Mouse (Mus musculus) forebrain, embryonic 12.5 days (tissue): ENCODE measurements around the gene Ppp2r5c. TPM values are rescaled to one million over a fixed set of nuclear protein-coding genes. Genes with fewer than 3 reads are reported as not detected.

Source experiments
- ATAC-seq: fragments of 200-750 bp; cut with Nextera tagmentation; 2 replicates; pipeline ENCODE4 v1.8.0; 2017; ENCODE audit warnings: moderate TSS enrichment; ENCODE audit not compliant: low FRiP score
- H3K27ac ChIP-seq: fragments of 300-500 bp; sonication (generic); 2 replicates; pipeline ENCODE4 v1.5.1; 2016; ENCODE audit warnings: mild to moderate bottlenecking
- H3K27me3 ChIP-seq: fragments of 300-500 bp; sonication (generic); 2 replicates; pipeline ENCODE4 v1.6.1; 2016; ENCODE audit warnings: mild to moderate bottlenecking
- H3K36me3 ChIP-seq: fragments of 300-500 bp; sonication (generic); replicated peaks from 2 replicates; pipeline ENCODE4 v1.6.1; 2016; ENCODE audit warnings: mild to moderate bottlenecking
- H3K4me1 ChIP-seq: fragments of 300-500 bp; sonication (generic); 2 replicates; pipeline ENCODE4 v1.6.1; 2016
- H3K4me2 ChIP-seq: fragments of 300-500 bp; sonication (generic); 2 replicates; pipeline ENCODE4 v1.6.1; 2016; ENCODE audit warnings: mild to moderate bottlenecking, moderate library complexity
- H3K4me3 ChIP-seq: fragments of 300-500 bp; sonication (generic); replicated peaks from 2 replicates; pipeline ENCODE4 v1.5.1; 2016; ENCODE audit warnings: mild to moderate bottlenecking
- H3K9ac ChIP-seq: fragments of 300-500 bp; sonication (generic); 2 replicates; pipeline ENCODE4 v1.6.1; 2016; ENCODE audit warnings: mild to moderate bottlenecking
- H3K9me3 ChIP-seq: fragments of 300-500 bp; sonication (generic); 2 replicates; pipeline ENCODE4 v1.6.1; 2016
- WGBS: fragments of 180-500 bp; shearing (Covaris S2); methylation state at CpG from one replicate; pipeline ENCODE4 v1.1.7; 2016; 5-methylcytosine and 5-hydroxymethylcytosine counted together
- polyA plus RNA-seq: library from polyadenylated mRNA; unstranded; fragments of >200 nt; fragmentation: Nextera tagmentation; extraction: Ambion mirVana; gene quantifications from 2 replicates; pipeline ENCODE4 v1.2.1, GENCODE M21; 2016

Gene Ppp2r5c
- polyA plus RNA-seq, 1 experiment from 2014 or later: 157 TPM

GRCm38 (mm10) chr12:110535361-110535760 is 88.4 kb downstream of the Ppp2r5c start:
- Histone ChIP-seq H3K9ac (no peak overlapping the region), H3K27me3 (no peaks in the 10 kb centered on the region), H3K27ac (no peak overlapping the region), H3K36me3 (peaks cover 2% of the 10 kb centered on the region; the same call in 1 of the 2 replicates), H3K9me3 (no peaks in the 10 kb centered on the region), H3K4me1 (no peaks in the 10 kb centered on the region), H3K4me2 (no peak overlapping the region), H3K4me3 (no peak overlapping the region)
- 95% methylated on average over 5 of the region's 5 CpGs for WGBS
- no peak for ATAC-seq

- Histone ChIP-seq H3K4me3 (no peak overlapping the region), H3K27ac (no peak overlapping the region), H3K27me3 (no peaks in the 10 kb centered on the region), H3K4me1 (no peaks in the 10 kb centered on the region), H3K9ac (no peak overlapping the region), H3K9me3 (no peaks in the 10 kb centered on the region), H3K4me2 (no peak overlapping the region), H3K36me3 (no peaks in the 10 kb centered on the region; the same call in 1 of the 2 replicates)
- whole genome bisulfite sequencing: 95% methylated on average over 8 of the region's 8 CpGs
- ATAC-seq: no peak
Measured at GRCm38 (mm10) chr12:110537751-110538150, 90.8 kb downstream of the Ppp2r5c start.

- Histone ChIP-seq H3K27ac (no peak overlapping the region), H3K27me3 (no peaks in the 10 kb centered on the region), H3K36me3 (no peaks in the 10 kb centered on the region), H3K9me3 (no peaks in the 10 kb centered on the region), H3K9ac (no peak overlapping the region), H3K4me1 (no peaks in the 10 kb centered on the region), H3K4me3 (no peak overlapping the region), H3K4me2 (no peak overlapping the region)
- ATAC-seq: no peak
- 94% methylated on average over 10 of the region's 10 CpGs for WGBS
Measured at GRCm38 (mm10) chr12:110539346-110539745, 92.4 kb downstream of the Ppp2r5c start.

GRCm38 (mm10) chr12:110539798-110540197 is 92.9 kb downstream of the Ppp2r5c start:
- no peak overlapping the region for H3K27ac ChIP-seq
- H3K4me1 ChIP-seq: no peaks in the 10 kb centered on the region
- no peak overlapping the region for H3K4me2 ChIP-seq
- H3K9me3 ChIP-seq: no peaks in the 10 kb centered on the region
- WGBS: 92% methylated on average over 9 of the region's 9 CpGs
- H3K9ac ChIP-seq: no peak overlapping the region
- 0 out of 2 replicates have a peak, but pooled peaks cover 4% of the 10 kb centered on the region for H3K36me3 ChIP-seq
- ATAC-seq: no peak
- no peak overlapping the region for H3K4me3 ChIP-seq
- no peaks in the 10 kb centered on the region for H3K27me3 ChIP-seq

GRCm38 (mm10) chr12:110540273-110540672 is 93.4 kb downstream of the Ppp2r5c start:
- Histone ChIP-seq H3K9ac (no peak overlapping the region), H3K4me2 (no peak overlapping the region), H3K27me3 (no peaks in the 10 kb centered on the region), H3K27ac (no peak overlapping the region), H3K36me3 (0 out of 2 replicates have a peak, but pooled peaks cover 5% of the 10 kb centered on the region), H3K4me1 (no peaks in the 10 kb centered on the region), H3K9me3 (no peaks in the 10 kb centered on the region), H3K4me3 (no peak overlapping the region)
- ATAC-seq: no peak
- WGBS: 90% methylated on average over 8 of the region's 8 CpGs

- Histone ChIP-seq H3K9me3 (no peaks in the 10 kb centered on the region), H3K27ac (no peak overlapping the region), H3K4me3 (no peak overlapping the region)
Measured at GRCm38 (mm10) chr12:110541001-110541400, 94.1 kb downstream of the Ppp2r5c start.

GRCm38 (mm10) chr12:110541528-110541927 is 94.6 kb downstream of the Ppp2r5c start:
- H3K9ac ChIP-seq: no peak overlapping the region
- H3K36me3 ChIP-seq: peaks cover 13% of the 10 kb centered on the region
- ATAC-seq: no peak
- H3K4me2 ChIP-seq: no peak overlapping the region
- H3K27ac ChIP-seq: no peak overlapping the region
- WGBS: 72% methylated on average over 5 of the region's 5 CpGs
- H3K9me3 ChIP-seq: no peaks in the 10 kb centered on the region
- no peaks in the 10 kb centered on the region for H3K27me3 ChIP-seq
- H3K4me1 ChIP-seq: no peaks in the 10 kb centered on the region
- no peak overlapping the region for H3K4me3 ChIP-seq

More at GRCm38 (mm10) chr12:110541001-110541400, 94.1 kb downstream of the Ppp2r5c start:
- 85% methylated on average over 8 of the region's 8 CpGs for WGBS
- Histone ChIP-seq H3K27me3 (no peaks in the 10 kb centered on the region), H3K9ac (no peak overlapping the region), H3K4me2 (no peak overlapping the region), H3K36me3 (peaks cover 8% of the 10 kb centered on the region), H3K4me1 (no peaks in the 10 kb centered on the region)
- no peak for ATAC-seq

- no peak overlapping the region for H3K27ac ChIP-seq
- H3K4me2 ChIP-seq: no peak overlapping the region
- no peak overlapping the region for H3K4me3 ChIP-seq
- H3K9me3 ChIP-seq: no peaks in the 10 kb centered on the region
- no peak for ATAC-seq
- H3K4me1 ChIP-seq: no peaks in the 10 kb centered on the region
- no peaks in the 10 kb centered on the region for H3K27me3 ChIP-seq
- 91% methylated on average over 4 of the region's 4 CpGs for WGBS
- peaks cover 40% of the 10 kb centered on the region for H3K36me3 ChIP-seq
- H3K9ac ChIP-seq: no peak overlapping the region
Measured at GRCm38 (mm10) chr12:110545040-110545701, 98.3 kb downstream of the Ppp2r5c start.

- no peaks in the 10 kb centered on the region for H3K9me3 ChIP-seq
- no peak overlapping the region for H3K4me3 ChIP-seq
- H3K9ac ChIP-seq: no peak overlapping the region
- no peaks in the 10 kb centered on the region for H3K27me3 ChIP-seq
- no peak for ATAC-seq
- peaks cover 61% of the 10 kb centered on the region for H3K36me3 ChIP-seq
- no peak overlapping the region for H3K27ac ChIP-seq
- WGBS: 94% methylated on average over 12 of the region's 12 CpGs
- H3K4me1 ChIP-seq: no peaks in the 10 kb centered on the region
- no peak overlapping the region for H3K4me2 ChIP-seq
Measured at GRCm38 (mm10) chr12:110547573-110547972, 100.7 kb downstream of the Ppp2r5c start.

- 94% methylated on average over 7 of the region's 7 CpGs for WGBS
- H3K27ac ChIP-seq: no peak overlapping the region
- H3K9me3 ChIP-seq: no peaks in the 10 kb centered on the region
- peaks cover 79% of the 10 kb centered on the region for H3K36me3 ChIP-seq
- ATAC-seq: no peak
- H3K4me1 ChIP-seq: no peaks in the 10 kb centered on the region
- no peak overlapping the region for H3K4me2 ChIP-seq
- H3K27me3 ChIP-seq: no peaks in the 10 kb centered on the region
- no peak overlapping the region for H3K9ac ChIP-seq
- H3K4me3 ChIP-seq: no peak overlapping the region
Measured at GRCm38 (mm10) chr12:110549437-110550112, 102.7 kb downstream of the Ppp2r5c start.

- H3K9ac ChIP-seq: no peak overlapping the region
- no peaks in the 10 kb centered on the region for H3K9me3 ChIP-seq
- no peak overlapping the region for H3K27ac ChIP-seq
- WGBS: 96% methylated on average over 15 of the region's 15 CpGs
- no peak for ATAC-seq
- H3K4me1 ChIP-seq: no peaks in the 10 kb centered on the region
- no peak overlapping the region for H3K4me3 ChIP-seq
- H3K36me3 ChIP-seq: peaks cover 84% of the 10 kb centered on the region
- no peaks in the 10 kb centered on the region for H3K27me3 ChIP-seq
- H3K4me2 ChIP-seq: no peak overlapping the region
Measured at GRCm38 (mm10) chr12:110550364-110550763, 103.4 kb downstream of the Ppp2r5c start.

GRCm38 (mm10) chr12:110552113-110552512 is 105.2 kb downstream of the Ppp2r5c start:
- Histone ChIP-seq H3K4me3 (no peak overlapping the region), H3K9me3 (no peaks in the 10 kb centered on the region), H3K4me1 (no peaks in the 10 kb centered on the region), H3K9ac (no peak overlapping the region), H3K36me3 (peaks cover 87% of the 10 kb centered on the region), H3K27me3 (no peaks in the 10 kb centered on the region), H3K27ac (no peak overlapping the region), H3K4me2 (no peak overlapping the region)
- WGBS: 90% methylated on average over 13 of the region's 13 CpGs
- ATAC-seq: no peak

GRCm38 (mm10) chr12:110553362-110553761 is 106.4 kb downstream of the Ppp2r5c start:
- no peak overlapping the region for H3K9ac ChIP-seq
- H3K4me3 ChIP-seq: no peak overlapping the region
- H3K27me3 ChIP-seq: no peaks in the 10 kb centered on the region
- H3K27ac ChIP-seq: no peak overlapping the region
- no peaks in the 10 kb centered on the region for H3K4me1 ChIP-seq
- peaks cover 91% of the 10 kb centered on the region for H3K36me3 ChIP-seq
- ATAC-seq: no peak
- H3K4me2 ChIP-seq: no peak overlapping the region
- WGBS: 92% methylated on average over 5 of the region's 5 CpGs
- no peaks in the 10 kb centered on the region for H3K9me3 ChIP-seq
